Mouse (Mus musculus) small intestine, adult 2 months (tissue): ENCODE measurements around the gene Acaa1a. TPM values are rescaled to one million over a fixed set of nuclear protein-coding genes. Genes with fewer than 3 reads are reported as not detected.
A peak's percentile ranks its signal among the peaks of the same experiment; 100 is the strongest.

ENCODE experiments used
- H3K27ac ChIP-seq: fragments of 200-500 bp; 2 replicates; pipeline ENCODE4 v1.5.1; 2012; ENCODE audit warnings: low read depth, low read length, control low read depth, inconsistent platforms; ENCODE audit not compliant: insufficient read depth
- H3K27me3 ChIP-seq: fragments of 200-500 bp; 2 replicates; pipeline ENCODE4 v1.6.1; 2012; ENCODE audit warnings: mild to moderate bottlenecking, moderate library complexity, low read length, inconsistent platforms; ENCODE audit not compliant: control insufficient read depth, insufficient read depth
- H3K36me3 ChIP-seq: fragments of 200-500 bp; 2 replicates; pipeline ENCODE4 v1.6.1; 2012; ENCODE audit warnings: mild to moderate bottlenecking, low read length, control low read depth, inconsistent platforms; ENCODE audit not compliant: control insufficient read depth, insufficient read depth
- H3K4me1 ChIP-seq: fragments of 200-500 bp; 2 replicates; pipeline ENCODE4 v1.6.1; 2012; ENCODE audit warnings: low read length, inconsistent platforms, mixed read lengths; ENCODE audit not compliant: control insufficient read depth, insufficient read depth, insufficient read length
- H3K4me3 ChIP-seq: fragments of 200-500 bp; 2 replicates; pipeline ENCODE4 v1.5.1; 2012; ENCODE audit warnings: low read depth, mild to moderate bottlenecking, control low read depth, inconsistent platforms, low read length, moderate library complexity
- CTCF ChIP-seq: fragments of 200-500 bp; IDR thresholded peaks from 2 replicates; pipeline ENCODE4 v1.5.1; 2012; ENCODE audit warnings: low read depth, mild to moderate bottlenecking, control low read depth, inconsistent platforms, low read length, moderate library complexity, mixed read lengths; ENCODE audit not compliant: insufficient replicate concordance, insufficient read length; ENCODE audit errors: extremely low read depth
- POLR2A ChIP-seq: fragments of 200-500 bp; IDR thresholded peaks from 2 replicates; pipeline ENCODE4 v1.6.1; 2012; ENCODE audit warnings: low read depth, mild to moderate bottlenecking, control low read depth, inconsistent platforms, low read length, moderate library complexity
- WGBS: fragments of 180-500 bp; shearing (Covaris S2); methylation state at CpG from one replicate; pipeline ENCODE4 v1.1.7; 2018; 5-methylcytosine and 5-hydroxymethylcytosine counted together
- polyA plus RNA-seq: library from polyadenylated mRNA; depleted of rRNA; stranded (reverse); fragments of >200 nt; gene quantifications from 2 replicates; pipeline ENCODE4 v1.2.3, GENCODE M21; 2012; rRNA removed

Acaa1a gene
- 389 and 776 TPM in 2 replicates for polyA plus RNA-seq

GRCm38 (mm10) chr9:119339558-119340211 lies at the start of gene Acaa1a:
Acaa1a (plus strand) TSS chr9:119339676.
- H3K4me1 ChIP-seq, result peaks cover 16% of the 10 kb centered on the region
- under 1% methylated on average over 43 of the region's 43 CpGs for WGBS
- peak within 1 kb of the TSS; percentile 82 for H3K4me3 ChIP-seq
- peaks cover 36% of the 10 kb centered on the region for H3K36me3 ChIP-seq
- peak within 1 kb of the TSS; percentile 95 for H3K27ac ChIP-seq
- no peaks in the 10 kb centered on the region for H3K27me3 ChIP-seq
- no peak for TF ChIP-seq CTCF
- TF ChIP-seq POLR2A, result peak; percentile 67

DNA sequence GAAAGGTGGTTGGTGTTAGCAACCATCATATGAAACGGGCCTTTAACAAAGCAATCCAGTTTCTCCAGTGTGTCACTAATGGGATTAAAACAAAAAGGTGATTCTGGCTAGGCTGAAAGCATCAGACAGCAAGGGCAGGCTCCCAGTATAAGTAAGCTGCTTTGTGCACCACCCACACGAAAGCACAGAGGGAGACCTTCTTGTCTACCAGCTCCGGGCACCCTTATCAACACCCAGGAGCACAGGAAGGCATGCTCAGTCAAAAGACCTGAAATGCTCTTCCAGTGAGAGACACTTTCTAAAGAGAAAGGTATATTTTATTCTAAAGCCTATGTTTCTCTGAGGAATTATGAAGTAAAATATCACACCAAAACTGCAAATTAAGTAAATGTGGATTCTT lies 48.7 kb upstream of the Acaa1a start:
- WGBS, result 90% methylated on average over 3 of the region's 3 CpGs
- Histone ChIP-seq H3K36me3 (peaks cover 22% of the 10 kb centered on the region), H3K27ac (no peak overlapping the region), H3K4me1 (no peaks in the 10 kb centered on the region), H3K27me3 (no peaks in the 10 kb centered on the region), H3K4me3 (no peak overlapping the region)
- TF ChIP-seq CTCF, result no peak
- no peak for TF ChIP-seq POLR2A

DNA sequence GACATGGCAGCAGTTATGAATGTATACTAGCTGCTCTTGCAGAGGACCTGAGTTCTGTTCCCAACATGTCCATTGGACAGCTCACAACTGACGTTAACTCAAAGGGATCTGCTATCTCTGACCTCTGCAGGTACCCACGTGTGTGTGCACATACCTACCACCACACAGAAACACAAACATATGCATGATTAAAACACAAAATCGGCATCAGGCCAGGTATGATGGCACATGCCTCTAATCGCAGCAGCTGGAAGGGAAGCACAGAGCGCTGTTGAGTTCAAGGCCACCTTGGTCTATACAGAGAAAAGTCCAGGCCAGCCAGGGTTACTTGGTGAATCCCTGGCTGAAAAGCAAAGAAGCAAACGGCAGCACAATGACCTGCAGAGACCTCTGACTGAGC lies 41.8 kb upstream of the Acaa1a start:
- H3K36me3 ChIP-seq, result peaks cover 22% of the 10 kb centered on the region
- H3K4me1 ChIP-seq, result peaks cover 6% of the 10 kb centered on the region; the same call in 1 of the 2 replicates
- H3K27me3 ChIP-seq, result no peaks in the 10 kb centered on the region
- TF ChIP-seq POLR2A, result no peak
- no peak for TF ChIP-seq CTCF
- H3K27ac ChIP-seq, result no peak overlapping the region
- H3K4me3 ChIP-seq, result no peak overlapping the region
- 75% methylated on average over 6 of the region's 6 CpGs for WGBS

GRCm38 (mm10) chr9:119298563-119298962 lies 40.9 kb upstream of the Acaa1a start:
- Histone ChIP-seq H3K36me3 (peaks cover 23% of the 10 kb centered on the region), H3K27me3 (no peaks in the 10 kb centered on the region), H3K4me1 (peaks cover 6% of the 10 kb centered on the region; the same call in 1 of the 2 replicates), H3K27ac (peak overlapping the region; percentile 49; the same call in 1 of the 2 replicates), H3K4me3 (no peak overlapping the region)
- TF ChIP-seq POLR2A (no peak), CTCF (no peak)
- WGBS, result 35% methylated on average over 3 of the region's 3 CpGs

DNA sequence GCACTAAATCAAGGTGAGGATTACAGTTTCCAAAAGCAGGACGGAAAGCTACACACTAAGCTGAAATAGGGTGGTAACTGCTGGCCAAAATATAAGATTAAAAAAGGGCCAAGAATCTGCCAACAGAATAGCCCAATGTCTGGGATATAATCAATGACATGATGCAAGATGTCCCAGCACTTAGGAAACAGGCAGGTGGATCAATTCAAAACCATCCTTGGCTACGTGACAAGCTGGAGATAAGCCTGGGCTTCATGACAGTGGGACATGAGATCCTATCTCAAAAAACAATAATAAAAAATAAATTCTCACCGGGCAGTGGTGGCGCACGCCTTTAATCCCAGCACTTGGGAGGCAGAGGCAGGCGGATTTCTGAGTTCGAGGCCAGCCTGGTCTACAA lies 33.6 kb upstream of the Acaa1a start:
- peaks cover 19% of the 10 kb centered on the region for H3K36me3 ChIP-seq
- WGBS, result 78% methylated on average over 7 of the region's 7 CpGs
- H3K4me3 ChIP-seq, result no peak overlapping the region
- no peaks in the 10 kb centered on the region for H3K4me1 ChIP-seq
- no peak overlapping the region for H3K27ac ChIP-seq
- no peak for TF ChIP-seq POLR2A
- no peak for TF ChIP-seq CTCF
- H3K27me3 ChIP-seq, result no peaks in the 10 kb centered on the region

DNA sequence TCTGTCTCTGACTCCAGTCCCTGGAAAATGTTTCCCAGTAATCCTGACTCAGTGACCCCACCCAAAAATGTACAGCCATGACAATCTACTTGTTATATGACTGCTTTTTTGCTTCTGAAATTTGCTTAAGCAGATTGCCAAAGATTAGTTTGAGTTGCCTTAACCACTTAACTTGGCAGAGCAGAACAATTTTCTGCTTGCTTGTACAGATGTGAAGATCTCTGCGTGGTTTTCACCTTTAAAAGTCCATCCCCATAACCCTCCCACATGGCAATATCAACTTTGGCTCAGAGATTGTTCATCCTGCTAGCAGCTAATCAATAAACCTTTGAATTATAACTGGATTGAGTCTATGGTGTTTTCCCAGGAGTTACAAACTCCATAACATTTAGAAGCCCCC lies 30.4 kb upstream of the Acaa1a start:
- Histone ChIP-seq H3K4me1 (no peaks in the 10 kb centered on the region), H3K27ac (no peak overlapping the region), H3K27me3 (no peaks in the 10 kb centered on the region), H3K36me3 (no peaks in the 10 kb centered on the region), H3K4me3 (no peak overlapping the region)
- TF ChIP-seq POLR2A (no peak), CTCF (no peak)
- 57% methylated on average over 1 of the region's 1 CpGs for WGBS

DNA sequence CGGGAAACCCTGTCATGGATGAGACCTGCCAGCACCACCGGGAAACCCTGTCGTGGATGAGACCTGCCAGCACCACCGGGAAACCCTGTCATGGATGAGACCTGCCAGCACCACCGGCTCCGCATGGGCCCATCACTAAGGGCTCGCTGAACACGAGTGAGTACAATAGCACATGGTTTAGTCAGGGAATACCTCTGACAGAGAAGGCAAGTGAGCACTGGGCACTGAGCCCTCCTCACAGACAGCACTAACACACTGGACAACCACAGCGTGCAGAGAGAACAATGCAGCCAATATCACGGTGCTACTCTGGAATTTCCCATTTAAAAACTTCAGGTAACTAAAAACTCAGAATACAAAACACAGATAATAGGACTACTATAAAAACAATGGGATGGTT lies 26.4 kb upstream of the Acaa1a start:
- TF ChIP-seq CTCF (no peak), POLR2A (no peak)
- Histone ChIP-seq H3K4me3 (no peak overlapping the region), H3K4me1 (no peaks in the 10 kb centered on the region), H3K27ac (no peak overlapping the region), H3K36me3 (no peaks in the 10 kb centered on the region), H3K27me3 (no peaks in the 10 kb centered on the region)
- WGBS, result 91% methylated on average over 10 of the region's 10 CpGs
